Mouse (Mus musculus) liver, embryonic 13.5 days (tissue): ENCODE results near the gene 2610301B20Rik. TPM values are rescaled to one million over a fixed set of nuclear protein-coding genes. Genes with fewer than 3 reads are reported as not detected.
"Not testable (repeated sequence)": the region's sequence is repeated elsewhere in the genome, so short reads cannot be mapped to it uniquely, and the experiment has no call there.

ENCODE experiments used
- ATAC-seq: fragments of 200-750 bp; cut with Nextera tagmentation; 2 replicates; pipeline ENCODE4 v1.8.0; 2017; ENCODE audit warnings: low read depth, mild to moderate bottlenecking, moderate number of reproducible peaks, moderate library complexity
- DNase-seq: peaks from one replicate; pipeline ENCODE4 v3.0.0; 2022
- H3K27ac ChIP-seq: fragments of 300-500 bp; sonication (generic); 2 replicates; pipeline ENCODE4 v1.5.1; 2015; ENCODE audit warnings: moderate library complexity, mild to moderate bottlenecking, inconsistent platforms
- H3K27me3 ChIP-seq: fragments of 300-500 bp; sonication (generic); 2 replicates; pipeline ENCODE4 v1.6.1; 2015; ENCODE audit warnings: mild to moderate bottlenecking, inconsistent platforms
- H3K36me3 ChIP-seq: fragments of 300-500 bp; sonication (generic); 2 replicates; pipeline ENCODE4 v1.6.1; 2015; ENCODE audit warnings: mild to moderate bottlenecking, inconsistent platforms
- H3K4me1 ChIP-seq: fragments of 300-500 bp; sonication (generic); replicated peaks from 2 replicates; pipeline ENCODE4 v1.6.1; 2015; ENCODE audit warnings: inconsistent platforms
- H3K4me2 ChIP-seq: fragments of 300-500 bp; sonication (generic); 2 replicates; pipeline ENCODE4 v1.6.1; 2015; ENCODE audit warnings: inconsistent platforms, mild to moderate bottlenecking, moderate library complexity
- H3K4me3 ChIP-seq: fragments of 300-500 bp; sonication (generic); replicated peaks from 2 replicates; pipeline ENCODE4 v1.5.1; 2015; ENCODE audit warnings: mild to moderate bottlenecking, inconsistent platforms
- H3K9ac ChIP-seq: fragments of 300-500 bp; sonication (generic); 2 replicates; pipeline ENCODE4 v1.6.1; 2015; ENCODE audit warnings: mild to moderate bottlenecking, inconsistent platforms
- H3K9me3 ChIP-seq: fragments of 300-500 bp; sonication (generic); replicated peaks from 2 replicates; pipeline ENCODE4 v1.6.1; 2016; ENCODE audit warnings: inconsistent platforms
- WGBS: fragments of 180-500 bp; shearing (Covaris S2); methylation state at CpG from one replicate; pipeline ENCODE4 v1.1.7; 2015; ENCODE audit not compliant: insufficient replicate concordance; 5-methylcytosine and 5-hydroxymethylcytosine counted together
- polyA plus RNA-seq: library from polyadenylated mRNA; unstranded; fragments of >200 nt; fragmentation: Nextera tagmentation; extraction: Ambion mirVana; gene quantifications from 2 replicates; pipeline ENCODE4 v1.2.1, GENCODE M21; 2015

2610301B20Rik gene
- polyA plus RNA-seq, 1 experiment from 2014 or later = 11.6 TPM

DNA sequence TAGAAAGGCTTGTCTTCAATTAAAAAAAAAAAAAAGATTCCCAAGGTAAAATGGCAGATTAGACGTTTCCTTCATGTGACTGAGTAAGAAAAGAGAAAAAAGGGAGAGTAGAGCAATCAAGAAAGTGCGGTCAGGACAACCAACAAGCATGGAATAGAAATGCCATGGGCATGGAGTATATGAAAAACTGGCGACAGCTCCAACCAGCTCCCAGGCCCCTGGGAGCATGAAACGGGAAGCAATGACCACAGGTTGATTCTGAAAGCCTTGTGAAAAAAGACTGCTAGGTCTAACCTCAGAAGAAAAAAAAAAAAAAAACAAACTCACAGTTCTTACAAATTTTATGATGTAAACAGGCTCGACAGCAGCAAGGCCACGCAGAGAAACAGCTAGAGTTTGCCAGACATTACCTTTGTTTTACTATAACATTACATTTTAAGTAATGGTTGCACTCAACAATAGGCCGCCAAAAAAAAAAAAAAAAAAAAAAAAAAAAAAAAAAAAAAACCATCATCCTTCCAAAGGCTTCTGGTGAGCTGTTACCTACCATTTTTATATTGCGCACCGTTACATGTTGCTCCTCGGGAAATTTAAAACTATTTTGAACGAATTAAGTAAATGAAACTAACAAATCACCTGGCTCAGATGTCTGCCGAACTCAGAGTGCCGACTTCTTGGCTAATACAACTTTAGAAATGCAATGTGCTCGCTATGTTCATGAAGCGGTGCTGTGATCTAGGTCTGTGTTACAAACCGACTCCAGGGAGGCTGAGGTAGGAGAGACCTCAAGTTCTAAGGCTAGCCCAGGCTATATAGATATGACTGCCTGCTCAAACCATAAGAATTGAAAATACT lies 1.4 kb upstream of the 2610301B20Rik start:
- DNase-seq (peak; percentile 24), ATAC-seq (peak; percentile 38)
- H3K9me3 ChIP-seq = no peaks in the 10 kb centered on the region
- H3K4me1 ChIP-seq = peaks cover 24% of the 10 kb centered on the region
- H3K36me3 ChIP-seq = no peaks in the 10 kb centered on the region
- H3K27ac ChIP-seq = peak overlapping the region; percentile 97
- H3K9ac ChIP-seq = peak overlapping the region; percentile 92
- 23% methylated on average over 16 of the region's 16 CpGs for WGBS
- no peaks in the 10 kb centered on the region for H3K27me3 ChIP-seq
- H3K4me2 ChIP-seq = peak overlapping the region; percentile 85
- H3K4me3 ChIP-seq = peak overlapping the region; percentile 90

DNA sequence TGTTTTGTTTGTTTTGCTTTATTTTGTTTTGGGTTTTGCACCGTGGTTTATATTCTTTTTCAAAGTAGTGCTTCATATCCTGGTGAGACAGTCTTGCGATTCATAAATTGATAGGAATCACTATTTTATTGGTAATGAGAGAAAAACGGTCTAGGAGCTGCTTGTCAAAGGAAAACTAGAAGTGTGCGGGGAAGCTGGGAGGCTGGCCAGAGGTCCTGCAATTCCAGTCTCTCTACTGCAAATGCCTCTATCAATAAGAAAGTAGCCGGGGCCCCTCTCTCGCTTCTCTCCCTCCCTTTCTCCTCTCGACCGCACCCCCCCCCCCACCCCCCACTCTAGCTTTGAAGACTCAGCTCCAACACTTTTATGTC lies 764 bp upstream of the 2610301B20Rik start:
- Histone ChIP-seq H3K27me3 (no peaks in the 10 kb centered on the region), H3K9ac (peak overlapping the region; percentile 92), H3K9me3 (no peaks in the 10 kb centered on the region), H3K27ac (peak overlapping the region; percentile 97), H3K4me2 (peak overlapping the region; percentile 85), H3K4me3 (peak overlapping the region; percentile 90), H3K4me1 (peaks cover 24% of the 10 kb centered on the region), H3K36me3 (no peaks in the 10 kb centered on the region)
- ATAC-seq (peak; percentile 47), DNase-seq (no peak)
- WGBS = 2% methylated on average over 7 of the region's 8 CpGs

DNA sequence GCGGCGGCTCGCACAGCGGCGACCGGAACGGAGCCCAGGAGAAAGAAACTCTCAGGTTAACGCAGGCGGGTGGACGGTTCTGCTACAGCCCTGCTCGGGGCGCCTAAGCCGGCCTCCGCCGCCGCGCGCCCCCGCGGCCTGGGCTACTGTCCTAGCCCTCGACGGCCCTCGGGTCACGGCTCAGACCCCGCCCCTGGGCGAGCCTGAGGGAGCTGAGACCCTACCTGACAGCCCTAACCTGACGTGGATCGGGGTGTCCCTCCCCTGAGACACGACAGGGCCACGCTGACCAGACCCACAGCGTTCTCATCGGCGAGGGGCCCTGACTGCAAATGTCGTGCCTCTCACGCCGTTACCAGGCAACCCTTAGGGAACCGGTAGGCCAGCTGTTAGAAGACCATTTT lies 422 bp downstream of the 2610301B20Rik start:
- ATAC-seq (peak; percentile 75), DNase-seq (no peak)
- Histone ChIP-seq H3K4me1 (peaks cover 24% of the 10 kb centered on the region), H3K9ac (peak overlapping the region; percentile 92), H3K4me2 (peak overlapping the region; percentile 85), H3K36me3 (no peaks in the 10 kb centered on the region), H3K4me3 (peak overlapping the region; percentile 90), H3K27me3 (no peaks in the 10 kb centered on the region), H3K27ac (peak overlapping the region; percentile 97), H3K9me3 (no peaks in the 10 kb centered on the region)
- under 1% methylated on average over 37 of the region's 37 CpGs for WGBS

DNA sequence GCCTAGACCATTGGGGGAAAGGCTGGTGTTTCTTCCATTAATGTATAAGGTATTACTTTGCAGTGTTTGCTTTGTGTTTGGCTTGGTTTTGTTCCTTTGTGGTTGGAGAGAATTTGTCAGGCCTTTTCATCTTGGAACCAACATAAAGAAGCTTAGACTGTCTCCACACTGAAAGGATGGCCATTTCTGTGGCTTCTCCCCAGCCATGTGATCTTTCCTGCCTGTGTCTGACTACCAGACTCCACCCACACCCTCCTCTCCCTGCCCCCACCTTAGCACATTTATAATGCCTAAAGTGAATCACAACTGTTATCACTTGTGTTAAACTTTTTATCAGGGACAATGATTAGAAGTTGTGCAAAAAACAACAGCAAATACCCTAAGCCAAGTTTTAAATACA lies 1.1 kb downstream of the 2610301B20Rik start:
- 0 out of 2 replicates have a peak, but pooled peaks cover 3% of the 10 kb centered on the region for H3K36me3 ChIP-seq
- H3K27ac ChIP-seq = peak overlapping the region; percentile 97
- H3K9me3 ChIP-seq = no peaks in the 10 kb centered on the region
- peak overlapping the region; percentile 92 for H3K9ac ChIP-seq
- ATAC-seq (peak; percentile 35; the same call in 1 of the 2 replicates), DNase-seq (peak; percentile 42)
- no peaks in the 10 kb centered on the region for H3K27me3 ChIP-seq
- H3K4me3 ChIP-seq = peak overlapping the region; percentile 90
- peak overlapping the region; percentile 85 for H3K4me2 ChIP-seq
- H3K4me1 ChIP-seq = peaks cover 24% of the 10 kb centered on the region

DNA sequence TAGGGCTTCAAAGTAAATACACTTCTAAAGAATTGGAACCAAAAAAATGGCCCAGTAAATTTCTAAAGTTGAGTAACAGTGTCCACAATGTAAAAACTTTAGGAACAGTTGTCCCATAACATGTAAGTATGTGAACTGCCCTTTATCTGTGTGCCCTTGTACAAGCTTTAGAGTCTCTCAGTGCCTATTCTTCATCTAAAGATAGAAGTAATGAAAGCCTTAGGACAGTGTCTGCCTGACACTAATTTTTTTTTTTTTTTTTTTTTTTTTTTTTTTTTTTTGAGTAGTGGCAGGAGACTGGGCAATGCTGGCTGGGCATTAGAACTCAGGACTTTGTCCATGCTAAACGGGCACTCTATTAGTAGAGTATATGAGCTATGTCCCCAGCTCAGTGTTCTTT lies 2.8 kb downstream of the 2610301B20Rik start:
- Histone ChIP-seq H3K36me3 (peaks cover 7% of the 10 kb centered on the region), H3K27ac (no peak overlapping the region), H3K9ac (no peak overlapping the region), H3K4me1 (peaks cover 24% of the 10 kb centered on the region), H3K27me3 (no peaks in the 10 kb centered on the region), H3K4me3 (no peak overlapping the region), H3K9me3 (no peaks in the 10 kb centered on the region), H3K4me2 (no peak overlapping the region)
- 80% methylated on average over 1 of the region's 1 CpGs for WGBS
- DNase-seq = no peak
- ATAC-seq = no peak

DNA sequence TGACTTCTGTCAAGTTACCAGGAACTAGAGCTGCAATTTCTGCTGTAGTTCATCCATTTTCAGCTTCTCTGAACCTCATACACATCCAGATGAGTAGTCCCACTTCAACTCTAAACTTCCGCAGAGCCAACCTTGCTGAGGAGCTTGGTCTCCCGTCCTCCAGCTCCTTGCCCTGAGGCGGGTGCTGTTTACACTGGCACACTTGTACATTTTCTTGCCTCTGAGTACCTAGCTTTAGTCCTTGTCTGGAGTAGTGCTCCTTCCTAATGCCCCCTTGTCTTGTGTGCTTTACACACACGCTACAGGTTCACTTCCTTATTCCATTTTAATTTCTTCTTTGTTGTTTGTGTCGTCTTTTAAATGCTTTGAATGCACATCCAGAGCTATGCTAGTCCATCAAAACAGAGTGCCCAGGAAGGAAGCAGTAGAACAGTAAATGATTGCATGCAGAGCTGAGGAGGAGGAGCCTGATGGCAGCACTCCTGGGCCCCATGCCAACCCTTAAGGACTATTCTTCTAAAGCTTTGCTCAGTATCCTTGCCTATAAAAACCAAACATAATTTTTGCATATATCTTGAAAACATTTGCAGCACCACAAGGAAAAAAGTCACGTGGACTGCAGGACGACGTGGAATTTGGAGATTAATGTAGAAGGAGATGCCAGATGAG lies 9.6 kb downstream of the 2610301B20Rik start:
- Histone ChIP-seq H3K4me3 (no peak overlapping the region), H3K27ac (no peak overlapping the region), H3K4me2 (no peak overlapping the region), H3K9me3 (0 out of 2 replicates have a peak, but pooled peaks cover 6% of the 10 kb centered on the region), H3K27me3 (no peaks in the 10 kb centered on the region), H3K4me1 (no peaks in the 10 kb centered on the region), H3K36me3 (peaks cover 49% of the 10 kb centered on the region), H3K9ac (no peak overlapping the region)
- ATAC-seq (no peak), DNase-seq (no peak)
- 83% methylated on average over 8 of the region's 8 CpGs for WGBS

DNA sequence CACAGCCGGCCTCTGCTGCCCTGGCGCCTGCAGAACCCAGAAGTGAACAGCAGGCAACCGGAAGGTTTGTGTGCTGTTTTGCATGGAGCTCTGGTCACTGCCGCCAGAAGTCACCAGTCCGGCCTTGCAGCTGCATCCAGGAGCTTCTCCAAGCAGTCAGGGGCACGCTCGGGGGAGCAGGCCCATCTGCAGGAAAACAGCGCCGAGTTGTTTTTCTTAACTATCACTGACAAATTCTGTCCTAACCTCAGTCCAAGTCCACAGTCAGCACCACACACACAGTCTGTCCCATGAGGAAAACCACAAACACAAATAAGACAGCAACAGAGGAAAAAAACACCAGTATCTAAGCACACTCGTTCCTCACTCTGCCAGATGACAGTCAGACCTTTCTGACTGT lies 14.5 kb downstream of the 2610301B20Rik start:
- DNase-seq (no peak), ATAC-seq (no peak)
- 89% methylated on average over 10 of the region's 10 CpGs for WGBS

DNA sequence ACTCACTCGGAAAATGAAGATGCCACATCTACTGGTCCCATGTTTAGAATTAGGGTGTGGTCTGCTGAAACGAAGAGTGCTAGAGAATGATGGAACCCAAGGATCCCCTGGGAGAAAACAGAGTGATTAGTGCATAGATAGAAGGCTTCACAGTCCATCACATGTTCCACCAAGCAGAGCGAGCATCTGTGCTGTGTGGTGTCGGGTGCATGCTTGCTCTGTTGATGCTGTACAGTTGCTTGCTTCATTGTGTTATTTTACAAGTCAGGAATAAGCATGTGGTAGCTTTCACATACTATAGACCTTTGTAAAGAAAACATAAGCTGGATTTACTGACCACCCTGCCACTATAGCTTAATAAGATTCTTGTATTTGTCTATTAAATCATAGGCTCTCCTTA lies 22.0 kb downstream of the 2610301B20Rik start:
- no peaks in the 10 kb centered on the region for H3K27me3 ChIP-seq
- no peak overlapping the region for H3K4me3 ChIP-seq
- no peak overlapping the region for H3K27ac ChIP-seq
- WGBS = 70% methylated on average over 4 of the region's 4 CpGs
- H3K36me3 ChIP-seq = peaks cover 16% of the 10 kb centered on the region
- no peaks in the 10 kb centered on the region for H3K9me3 ChIP-seq
- H3K4me2 ChIP-seq = no peak overlapping the region
- ATAC-seq = no peak
- H3K9ac ChIP-seq = no peak overlapping the region
- H3K4me1 ChIP-seq = no peaks in the 10 kb centered on the region
- DNase-seq = no peak

More for the DNA sequence above, 14.5 kb downstream of the 2610301B20Rik start:
- H3K4me1 ChIP-seq = no peaks in the 10 kb centered on the region
- no peak overlapping the region for H3K27ac ChIP-seq
- peaks cover 41% of the 10 kb centered on the region for H3K36me3 ChIP-seq
- no peak overlapping the region for H3K4me3 ChIP-seq
- H3K4me2 ChIP-seq = no peak overlapping the region
- no peak overlapping the region for H3K9ac ChIP-seq
- peaks cover 10% of the 10 kb centered on the region; the same call in 1 of the 2 replicates for H3K9me3 ChIP-seq
- H3K27me3 ChIP-seq = no peaks in the 10 kb centered on the region

DNA sequence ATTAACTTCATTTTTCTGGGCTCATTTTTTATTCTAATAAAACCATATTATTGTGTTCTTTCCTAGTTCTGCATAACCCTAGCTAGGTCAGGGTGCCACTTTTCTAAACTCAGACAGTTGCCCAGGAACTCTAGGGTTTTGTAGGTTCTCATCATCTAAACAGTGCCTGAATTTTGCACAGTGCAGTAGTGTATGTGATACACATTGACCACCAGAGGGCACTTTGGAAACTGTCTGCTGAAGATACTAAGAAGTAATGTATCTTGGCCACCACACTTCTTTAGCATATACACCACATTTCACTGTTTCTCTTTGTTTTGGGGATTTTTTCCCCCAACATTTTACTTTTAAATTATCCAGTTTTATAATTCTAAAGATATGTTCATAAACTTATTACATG lies 22.6 kb downstream of the 2610301B20Rik start:
- Histone ChIP-seq H3K4me2 (no peak overlapping the region), H3K4me3 (no peak overlapping the region), H3K9ac (no peak overlapping the region), H3K36me3 (peaks cover 16% of the 10 kb centered on the region), H3K27me3 (no peaks in the 10 kb centered on the region), H3K9me3 (no peaks in the 10 kb centered on the region), H3K27ac (no peak overlapping the region), H3K4me1 (no peaks in the 10 kb centered on the region)
- no peak for DNase-seq
- ATAC-seq = no peak

DNA sequence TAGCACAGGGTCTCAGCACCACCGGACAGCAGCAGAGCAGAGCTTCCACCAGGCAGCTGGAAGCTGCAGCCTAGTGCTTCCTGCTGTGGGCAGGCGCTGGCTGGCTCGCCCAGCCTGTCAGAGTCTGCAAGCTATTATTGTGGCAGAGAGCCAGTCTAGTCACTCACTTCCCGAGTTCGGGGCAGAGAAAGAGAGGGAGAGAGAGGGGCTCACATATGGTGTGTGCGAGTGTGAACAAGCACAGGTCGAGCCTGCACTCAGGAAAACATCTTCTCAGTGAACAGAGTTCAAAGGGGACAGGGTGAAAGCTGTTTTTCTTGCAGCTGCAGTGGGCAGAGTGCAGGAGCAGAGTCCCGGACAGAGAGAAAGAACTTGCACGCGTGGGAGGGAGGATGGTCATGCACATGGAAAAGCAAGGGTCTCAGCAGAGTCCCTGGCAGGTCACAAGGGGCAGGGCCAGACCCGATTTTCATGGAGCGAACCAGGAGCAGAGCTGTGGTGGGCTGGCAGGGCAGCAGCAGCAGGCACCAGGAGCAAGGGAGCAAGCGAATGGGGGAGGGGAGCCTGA lies 31.0 kb downstream of the 2610301B20Rik start:
- WGBS = 17% methylated on average over 13 of the region's 13 CpGs
- no peak overlapping the region for H3K4me3 ChIP-seq
- peaks cover 9% of the 10 kb centered on the region for H3K4me1 ChIP-seq
- H3K27me3 ChIP-seq = no peaks in the 10 kb centered on the region
- H3K9ac ChIP-seq = no peak overlapping the region
- ATAC-seq = peak; percentile 36; the same call in 1 of the 2 replicates
- no peak overlapping the region for H3K27ac ChIP-seq
- no peaks in the 10 kb centered on the region for H3K36me3 ChIP-seq
- H3K9me3 ChIP-seq = no peaks in the 10 kb centered on the region
- DNase-seq = no peak
- peak overlapping the region; percentile 33 for H3K4me2 ChIP-seq

DNA sequence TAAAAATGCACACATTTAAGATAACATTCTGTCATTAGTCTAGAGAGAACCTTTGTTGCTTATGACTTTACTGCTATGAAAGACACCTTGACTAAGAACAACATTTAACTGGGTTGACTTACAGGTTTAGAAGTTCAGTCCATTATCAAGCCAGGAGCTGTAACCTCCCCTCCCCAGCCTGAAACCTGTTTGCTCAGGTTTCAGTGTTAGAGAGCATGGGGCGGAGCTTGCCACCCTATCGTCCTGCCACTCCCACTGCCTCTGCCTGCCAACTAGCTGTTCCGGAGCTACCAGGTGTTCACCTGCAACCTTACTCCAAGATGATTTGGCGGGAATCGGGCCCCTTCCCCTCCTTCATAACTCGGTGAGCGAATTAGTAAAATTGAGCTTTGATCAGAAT lies 37.1 kb downstream of the 2610301B20Rik start:
- H3K27ac ChIP-seq, ATAC-seq, H3K9me3 ChIP-seq, H3K4me3 ChIP-seq, H3K9ac ChIP-seq, H3K36me3 ChIP-seq, H3K4me2 ChIP-seq, H3K27me3 ChIP-seq, DNase-seq: not testable (repeated sequence)
- 38% methylated on average over 7 of the region's 7 CpGs for WGBS
- peaks cover 46% of the 10 kb centered on the region for H3K4me1 ChIP-seq
